Mouse (Mus musculus): ENCODE measurements at regions not wholly inside any gene's neighbourhood (a gene's known extent, or its start where the extent isn't known, plus 50 kb on each side); places are given as distances from the start of the nearest gene placed in this dataset.
A peak's percentile ranks its signal among the peaks of the same experiment; 100 is the strongest.

DNA sequence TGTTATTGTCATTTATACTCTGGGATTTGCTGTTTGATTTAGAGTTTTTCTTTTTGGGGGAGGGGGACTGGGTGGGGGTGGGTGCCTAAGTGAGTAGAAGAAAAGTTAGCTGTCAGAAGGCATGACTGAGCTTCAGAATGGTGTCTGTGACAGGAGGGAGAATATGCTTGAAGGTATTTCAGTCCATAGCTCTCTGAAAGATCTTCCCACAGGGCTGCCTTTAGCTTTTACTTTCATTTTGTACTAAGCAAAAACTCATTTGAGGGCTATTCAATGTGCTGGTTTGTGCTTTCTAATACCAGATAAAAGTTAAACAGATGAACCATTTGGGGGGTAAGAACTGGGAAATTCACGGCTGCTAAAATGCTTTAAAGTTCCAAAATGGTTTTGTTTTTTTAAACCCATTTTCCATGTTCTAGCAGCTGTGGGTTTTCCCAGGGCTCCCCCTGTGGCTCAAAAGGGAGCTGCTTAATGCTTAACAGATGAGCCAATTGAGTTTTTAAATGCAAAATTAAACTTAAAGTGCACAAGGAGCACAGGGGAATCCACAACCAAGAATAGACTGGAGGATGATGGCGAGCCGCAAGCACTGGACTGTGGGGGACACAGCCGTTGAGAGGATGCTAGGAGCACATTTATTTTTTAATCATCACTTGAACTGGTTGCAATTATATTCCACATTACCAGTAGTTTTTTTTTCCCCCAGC is 538.5 kb upstream of the Zic4 start:
- peak; percentile 9 for DNase-seq (ENCODE audit: low read depth, low spot score)

DNA sequence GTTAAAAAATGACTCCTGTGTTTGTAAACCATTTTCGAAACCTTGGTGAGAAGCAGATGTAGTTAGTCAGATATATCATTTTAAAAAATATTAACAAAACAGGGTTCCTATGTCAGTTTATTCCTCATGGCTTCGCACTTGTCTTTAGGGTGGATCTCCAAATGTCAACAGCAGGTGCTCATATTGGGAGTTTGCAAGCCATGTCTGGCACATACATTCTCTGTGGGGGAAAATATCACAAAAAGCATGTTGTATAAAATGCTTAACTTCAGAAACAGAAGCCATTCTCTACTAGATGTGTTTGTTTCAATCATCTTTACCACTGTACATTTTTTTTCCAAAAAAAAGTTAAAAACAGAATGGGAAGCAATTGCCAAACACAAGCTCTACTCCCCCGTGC is 534.7 kb upstream of the Zic4 start:
- no peak for DNase-seq (ENCODE audit: low read depth, low spot score)

DNA sequence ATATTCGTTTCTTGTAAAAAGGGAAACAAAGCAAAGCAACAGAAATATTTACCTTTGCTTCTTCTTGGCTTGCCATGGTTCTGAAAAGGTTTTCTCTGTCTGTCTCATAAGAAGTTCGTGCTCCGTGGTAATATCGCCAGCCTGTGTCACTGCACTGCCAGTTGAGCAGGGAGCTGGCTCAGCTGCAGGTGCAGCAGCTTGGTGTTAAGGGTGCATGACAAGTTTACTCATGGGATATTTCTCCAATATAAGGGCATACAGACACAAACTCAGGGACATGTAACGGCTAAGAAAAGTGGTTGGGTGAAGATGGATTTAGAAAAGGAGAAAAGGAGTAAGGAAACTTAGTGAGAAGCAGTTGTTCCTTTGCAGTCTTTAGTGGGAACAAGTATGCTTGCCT is 533.5 kb upstream of the Zic4 start:
- no peak for DNase-seq (ENCODE audit: low read depth, low spot score)

DNA sequence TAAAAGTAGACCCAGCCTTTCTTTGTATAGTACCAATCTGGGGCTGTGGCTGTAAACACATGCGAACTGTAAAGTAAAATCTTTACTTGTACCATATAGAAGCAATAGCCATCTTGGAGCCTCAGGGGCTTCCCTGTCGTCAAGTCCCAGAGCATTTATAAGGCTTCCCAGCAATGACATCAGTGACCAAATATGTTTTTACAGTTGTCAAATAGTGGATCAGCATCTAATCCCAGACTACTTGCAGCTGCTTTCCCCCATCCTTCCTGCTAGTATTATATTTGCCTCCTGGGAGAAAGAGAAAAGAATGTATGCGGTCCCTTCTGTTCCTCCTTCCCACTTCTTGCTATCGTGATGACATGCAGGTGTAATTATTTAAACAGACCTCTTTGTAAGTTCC is 531.5 kb upstream of the Zic4 start:
- DNase-seq (ENCODE audit: low read depth, low spot score): no peak

DNA sequence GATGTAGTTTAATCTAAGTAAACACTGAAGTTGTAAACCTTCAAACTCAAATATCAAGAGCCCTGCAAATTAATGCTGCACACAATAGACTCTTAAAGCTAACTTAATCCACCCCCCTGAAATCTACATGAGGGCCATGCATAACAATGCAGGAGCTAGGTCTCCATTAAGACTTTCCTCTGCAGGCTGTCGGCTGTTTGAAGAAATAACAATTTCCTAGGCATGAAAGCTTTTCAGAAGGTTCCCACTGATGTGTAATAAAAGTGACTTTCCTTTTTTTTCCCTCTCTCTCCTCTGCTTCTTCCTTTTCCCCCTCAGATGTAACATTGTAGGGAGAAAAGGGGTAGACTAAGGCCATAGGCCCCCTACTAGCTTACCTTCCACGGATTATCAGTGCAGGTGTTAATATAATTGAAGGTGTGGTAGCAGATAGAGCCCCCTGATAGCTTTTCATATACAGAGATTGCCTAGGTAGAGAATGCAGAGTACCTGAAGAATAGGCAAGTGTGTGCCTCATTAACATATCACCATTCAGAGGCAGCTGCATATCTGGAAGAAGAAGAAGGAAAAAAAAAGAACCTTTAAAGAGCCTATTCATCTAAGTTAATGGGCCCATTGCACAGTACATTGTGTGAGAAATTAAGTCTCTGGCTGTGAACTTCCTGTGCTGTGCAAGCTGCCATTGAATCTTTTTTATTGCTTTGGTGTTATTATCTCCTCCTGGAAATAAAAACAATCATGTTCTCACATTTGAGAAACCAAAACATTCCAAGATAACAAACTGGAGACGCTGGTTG is 528.3 kb upstream of the Zic4 start:
- DNase-seq (ENCODE audit: low read depth, low spot score): no peak

DNA sequence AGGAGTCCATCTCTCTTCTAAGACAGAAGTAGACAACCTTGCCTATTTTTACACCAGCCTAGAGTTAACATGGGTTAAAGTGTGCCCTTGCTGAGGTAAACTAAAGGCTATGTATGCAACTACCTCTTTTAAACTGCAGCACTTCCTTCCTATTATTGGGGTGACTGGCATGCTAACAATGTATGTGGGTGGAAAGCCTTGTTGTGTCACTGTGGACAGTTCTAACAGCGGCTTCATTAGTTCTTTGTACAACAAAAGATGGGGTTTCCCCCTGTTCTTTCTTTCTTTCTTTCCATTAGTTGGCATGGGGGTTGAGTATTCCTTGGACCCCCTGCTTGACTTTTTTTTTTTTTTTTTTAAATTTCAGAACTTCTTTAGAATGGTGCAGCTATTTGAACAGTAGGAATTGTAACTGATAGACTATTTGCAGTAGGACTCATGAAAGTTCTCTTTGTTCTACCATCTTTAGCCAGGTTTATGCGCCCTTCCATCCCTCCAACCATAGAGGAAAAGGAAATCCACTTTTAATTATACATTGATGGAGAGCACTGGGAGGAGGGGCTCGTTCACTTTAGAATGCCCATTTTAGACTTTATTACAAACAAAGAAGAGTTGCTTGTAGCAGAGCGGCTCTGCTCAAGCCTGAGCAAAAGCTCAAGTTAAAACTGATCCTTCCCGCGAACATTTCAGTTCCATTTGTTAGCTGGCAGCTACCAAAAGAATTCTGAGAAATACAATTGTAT is 523.9 kb upstream of the Zic4 start:
- no peak for DNase-seq (ENCODE audit: low read depth, low spot score)

DNA sequence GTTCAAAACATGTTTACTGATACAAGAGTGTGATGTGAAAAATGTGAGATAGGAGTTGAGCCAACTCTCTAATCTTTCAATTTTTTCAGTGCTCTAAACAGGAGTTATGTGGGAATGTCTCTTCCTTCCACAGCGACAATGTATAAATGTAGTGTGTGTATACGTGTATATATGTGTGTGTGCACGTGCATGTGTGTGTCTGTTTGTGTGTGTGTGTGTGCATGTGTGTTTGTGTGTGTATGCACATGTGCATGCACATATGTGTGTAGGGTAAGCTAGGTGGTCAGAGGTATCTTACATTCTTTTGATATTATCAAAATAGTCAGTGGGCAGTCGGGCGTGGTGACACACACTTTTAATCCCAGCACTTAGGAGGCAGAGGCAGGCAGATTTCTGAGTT is 511.2 kb upstream of the Zic4 start:
- no peak for DNase-seq (ENCODE audit: low read depth, low spot score)

DNA sequence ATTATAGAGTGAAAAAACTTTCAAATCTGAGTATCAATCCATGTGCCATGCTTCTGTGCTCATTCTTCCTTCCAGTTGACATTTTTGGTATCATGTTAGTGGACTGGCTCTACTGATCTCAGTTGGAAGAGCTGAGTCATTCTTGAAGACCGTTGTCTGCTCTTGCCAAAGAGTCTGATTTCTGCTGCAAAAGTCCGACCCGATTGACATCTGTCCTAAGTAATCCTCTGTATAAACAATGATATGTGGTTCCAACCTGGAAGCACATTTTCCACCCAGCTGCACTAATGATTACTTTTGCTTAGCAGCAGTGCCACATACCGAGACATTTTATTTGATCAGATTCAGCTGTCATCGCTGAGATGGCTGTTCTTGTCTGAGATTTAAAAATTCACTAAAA is 490.6 kb upstream of the Zic4 start:
- DNase-seq (ENCODE audit: low read depth, low spot score): no peak

DNA sequence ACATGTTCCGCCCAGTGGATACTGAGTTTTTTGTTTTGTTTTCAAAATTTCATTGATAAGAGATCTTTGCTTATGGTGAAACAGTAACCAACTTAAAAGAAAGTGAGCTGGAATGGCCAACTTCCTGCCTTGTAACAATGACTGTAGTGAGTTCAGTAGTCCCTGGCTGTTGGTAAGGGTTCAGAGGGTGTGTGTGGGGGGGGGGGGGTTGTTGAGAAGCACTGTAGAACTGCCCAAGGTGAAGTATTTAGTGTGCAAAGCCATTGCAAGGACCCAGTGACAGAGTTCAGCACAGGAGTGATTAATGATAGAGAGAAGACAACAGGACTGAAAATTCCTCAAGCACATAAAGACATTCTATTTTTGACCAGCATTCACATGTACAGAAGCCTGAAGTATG is 477.7 kb upstream of the Zic4 start:
- no peak for DNase-seq (ENCODE audit: low read depth, low spot score)

DNA sequence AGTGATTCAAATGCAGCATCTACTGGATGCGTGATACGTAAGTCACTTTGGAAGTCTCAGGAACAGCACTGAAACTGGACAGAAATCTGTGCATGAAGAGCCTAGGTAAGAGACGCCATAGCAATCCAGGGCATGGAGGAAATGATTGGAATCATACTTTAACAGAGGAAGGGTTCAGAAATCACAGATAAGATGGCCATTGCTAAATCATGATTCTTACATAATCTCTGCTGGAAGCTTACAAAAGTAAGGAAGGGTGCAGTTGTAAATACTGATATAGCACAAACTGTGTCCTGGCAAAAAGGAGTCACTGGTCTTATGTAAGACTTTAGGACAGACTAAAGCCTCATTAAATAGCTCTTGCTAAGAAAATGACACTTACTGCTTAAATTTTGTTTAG is 474.8 kb upstream of the Zic4 start:
- no peak for DNase-seq (ENCODE audit: low read depth, low spot score)

DNA sequence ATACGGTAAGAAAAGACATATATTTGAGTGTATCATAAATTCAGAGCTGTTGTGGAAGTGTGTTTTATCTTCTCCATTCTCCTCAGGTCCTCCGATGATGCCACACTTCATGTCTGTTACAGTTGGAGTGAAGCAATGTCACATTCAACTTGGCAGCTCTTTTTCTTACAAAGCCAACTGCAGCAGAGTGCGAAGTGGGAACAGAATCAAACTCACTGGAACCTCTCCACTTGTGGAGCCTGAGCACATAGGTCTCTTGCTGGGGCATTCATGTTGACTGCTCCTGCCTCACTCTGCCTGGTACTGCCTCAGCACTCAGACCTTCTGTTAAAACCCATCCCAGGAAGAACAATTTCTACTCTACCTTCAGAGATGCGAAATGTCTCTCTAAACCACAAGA is 471.4 kb upstream of the Zic4 start:
- DNase-seq (ENCODE audit: low read depth, low spot score): no peak

DNA sequence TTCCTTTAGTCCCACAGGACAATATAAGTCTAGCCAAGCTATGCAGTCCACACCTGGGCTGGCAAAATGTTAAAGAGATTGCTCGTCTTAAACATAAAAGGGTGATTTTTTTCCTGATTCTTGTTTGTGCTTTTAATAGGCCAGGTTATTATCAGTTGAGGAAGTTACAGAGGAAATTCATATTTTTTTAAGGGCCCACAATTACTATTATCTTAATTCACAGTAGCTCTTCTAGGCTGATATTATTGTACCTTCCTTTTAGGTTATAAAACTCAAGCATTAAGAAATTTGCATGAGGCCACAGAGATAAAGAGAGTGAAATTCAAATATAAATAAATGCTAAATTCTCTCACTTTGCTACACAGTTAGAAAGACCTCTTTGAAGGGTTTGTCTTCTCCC is 469.4 kb upstream of the Zic4 start:
- no peak for DNase-seq (ENCODE audit: low read depth, low spot score)

DNA sequence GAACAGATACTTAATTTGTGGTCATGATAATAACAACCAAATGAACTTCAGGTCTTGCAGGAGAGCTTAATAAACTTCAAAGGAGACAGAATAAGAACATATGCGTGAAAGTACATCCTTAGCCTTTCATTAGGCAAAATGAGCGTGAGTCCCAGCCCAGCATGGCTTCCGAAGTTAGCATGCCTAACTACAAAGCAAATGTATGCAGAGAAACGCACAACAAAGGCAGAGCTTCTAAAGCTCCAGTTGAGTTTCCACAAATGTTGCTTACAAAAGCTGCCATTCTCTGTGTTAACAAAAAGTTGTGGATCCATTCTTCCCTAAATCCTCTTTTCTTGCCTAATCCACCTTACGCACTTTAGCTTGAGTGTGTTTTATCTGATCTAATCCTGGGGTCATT is 458.7 kb upstream of the Zic4 start:
- DNase-seq (ENCODE audit: low read depth, low spot score): no peak

DNA sequence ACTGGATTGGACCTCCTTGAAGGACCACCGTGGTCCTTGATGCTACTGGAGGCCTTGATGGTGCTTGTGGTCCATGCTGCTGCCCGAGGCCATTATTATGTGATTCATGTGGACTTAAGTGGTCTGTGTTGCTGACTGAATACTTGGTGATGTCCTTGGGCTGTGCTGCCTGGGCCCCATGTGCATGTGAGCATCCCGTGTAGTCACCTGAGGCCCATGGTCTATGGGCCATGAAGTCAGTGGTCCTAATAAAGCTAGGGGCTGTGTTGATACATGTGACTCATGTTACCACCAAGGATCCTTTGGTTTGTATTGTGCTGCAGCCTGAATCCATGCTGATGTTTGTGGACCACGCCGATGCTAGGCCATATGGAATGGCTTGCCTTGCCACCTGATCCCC is 456.1 kb upstream of the Zic4 start:
- no peak for DNase-seq (ENCODE audit: low read depth, low spot score)

DNA sequence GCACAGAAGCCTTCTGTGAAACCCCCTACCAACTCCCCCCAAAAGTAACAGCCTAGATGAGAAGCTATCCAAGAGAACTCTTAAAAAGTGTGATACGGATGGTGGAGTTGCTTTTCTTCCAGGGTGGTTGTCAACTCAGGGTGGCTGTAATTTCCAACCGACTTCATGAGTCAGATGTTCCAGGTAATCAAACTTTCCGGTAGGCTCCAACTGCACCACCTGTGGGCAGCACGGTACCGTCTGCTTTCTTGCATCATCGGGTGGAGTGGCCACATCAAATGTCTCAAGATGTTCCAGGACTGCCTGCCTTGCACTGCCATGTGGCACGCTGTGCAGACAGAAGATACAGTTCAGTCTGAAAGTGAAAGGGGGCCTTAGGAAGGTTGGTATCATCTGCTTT is 455.5 kb upstream of the Zic4 start:
- no peak for DNase-seq (ENCODE audit: low read depth, low spot score)

DNA sequence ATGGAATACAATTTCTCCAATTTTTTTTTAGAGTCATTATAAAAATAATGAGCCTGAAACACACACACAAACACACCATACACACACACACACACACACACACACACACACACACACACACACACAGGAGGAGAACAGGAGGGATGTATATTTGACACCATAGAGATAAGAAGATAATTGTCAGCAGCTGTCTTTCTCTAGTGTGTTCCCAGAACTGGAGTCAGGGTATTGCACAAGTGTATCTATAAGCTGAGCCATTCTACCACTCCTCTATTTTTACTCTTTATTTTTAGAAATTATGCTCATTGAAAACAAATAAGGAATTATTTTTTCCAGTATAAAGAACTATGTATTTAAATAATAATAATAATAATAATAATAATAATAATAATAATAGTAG is 407.6 kb upstream of the Zic4 start:
- no peak for DNase-seq (ENCODE audit: low read depth, low spot score)

DNA sequence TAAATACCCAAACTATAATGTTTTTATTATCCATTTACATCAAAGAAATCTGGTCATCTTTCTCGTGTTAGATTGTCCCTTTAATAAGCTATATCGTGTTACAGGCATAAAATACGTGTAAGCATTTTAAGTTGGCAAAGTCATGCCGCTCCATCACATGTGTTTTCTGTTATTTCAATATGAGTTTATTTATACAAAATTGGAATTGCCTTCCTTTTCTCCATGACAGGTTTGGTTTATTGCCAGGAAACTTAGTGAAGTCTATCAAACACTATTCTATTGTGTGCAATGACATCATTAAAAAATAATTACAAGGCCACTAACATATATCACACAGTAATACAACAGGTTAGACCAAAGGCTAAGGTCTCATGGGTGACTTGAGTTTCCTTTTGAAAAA is 400.8 kb upstream of the Zic4 start:
- no peak for DNase-seq (ENCODE audit: low read depth, low spot score)

DNA sequence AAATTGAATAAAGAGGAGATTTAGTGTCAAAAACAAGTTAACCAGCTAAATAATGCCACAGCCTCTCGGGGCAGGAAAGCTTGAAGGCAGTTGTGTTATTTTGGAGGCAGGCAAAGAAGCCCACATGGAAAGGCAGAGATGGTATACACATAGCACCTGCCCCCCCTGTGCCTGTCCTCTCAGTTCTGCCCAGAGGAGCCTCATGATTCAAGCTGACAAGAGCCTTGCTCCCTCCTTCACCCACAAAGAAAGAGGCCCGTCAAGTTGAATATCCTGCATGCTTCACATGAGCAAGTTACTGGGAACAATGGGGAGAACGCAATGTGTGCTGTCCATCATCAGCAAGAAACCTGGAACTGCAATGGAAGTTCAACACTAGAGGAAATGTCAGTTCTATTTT is 398.2 kb upstream of the Zic4 start:
- DNase-seq (ENCODE audit: low read depth, low spot score): no peak

DNA sequence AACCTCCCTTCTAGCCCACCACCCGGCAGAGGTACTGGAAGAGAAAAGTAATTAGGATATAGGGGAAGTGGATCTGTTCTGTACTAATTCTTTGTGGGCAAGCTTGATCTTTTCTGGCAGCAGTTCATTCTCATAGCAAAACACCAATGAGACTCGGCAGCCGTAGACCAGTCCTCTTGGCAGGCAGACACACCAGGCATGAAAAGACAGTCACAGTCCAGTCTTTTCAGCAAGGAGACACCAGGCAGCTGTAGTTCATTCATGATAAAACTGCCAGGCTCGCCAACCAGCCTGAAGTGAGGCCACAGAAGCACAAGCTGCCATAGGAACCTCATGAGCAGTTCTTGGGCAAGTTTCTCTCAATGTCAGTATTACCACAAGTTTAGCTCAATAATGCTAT is 383.5 kb upstream of the Zic4 start:
- no peak for DNase-seq (ENCODE audit: low read depth, low spot score)

DNA sequence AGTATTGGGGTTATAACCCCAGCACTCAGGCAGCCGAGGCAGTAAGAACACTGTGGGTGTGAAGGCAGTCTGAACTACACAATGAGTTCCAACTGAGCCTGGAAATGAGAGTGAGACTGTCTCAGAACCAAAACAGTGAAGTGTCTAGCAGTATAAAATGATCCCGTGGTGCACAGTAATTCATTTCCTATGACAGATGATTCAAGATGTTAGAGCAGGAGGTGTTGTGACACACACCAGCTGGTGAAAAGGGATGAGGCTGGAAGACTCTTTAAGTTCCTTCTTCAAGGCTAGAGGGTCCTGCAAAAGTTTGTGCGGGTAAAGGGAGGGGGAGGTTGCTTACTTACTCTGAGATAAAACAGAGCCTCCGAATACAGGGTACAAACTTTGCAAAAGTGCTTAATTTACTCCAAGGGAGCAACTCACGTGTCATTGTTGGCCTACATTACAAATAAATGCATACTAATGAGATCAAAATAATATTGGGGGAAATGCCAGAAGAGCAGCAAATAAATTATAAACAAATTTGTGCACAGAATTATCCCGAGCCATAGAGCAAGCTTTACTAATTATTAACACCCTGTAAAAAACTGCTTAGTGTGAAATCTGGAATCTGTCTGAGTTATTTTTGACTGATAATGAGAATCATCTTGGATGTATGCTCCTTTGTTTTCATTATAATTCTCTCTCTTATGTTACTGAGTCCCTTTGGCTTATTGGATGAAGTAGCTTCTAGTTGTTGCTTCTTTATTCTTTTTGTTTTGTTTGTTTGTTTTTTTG is 382.0 kb upstream of the Zic4 start:
- DNase-seq (ENCODE audit: low read depth, low spot score): no peak

DNA sequence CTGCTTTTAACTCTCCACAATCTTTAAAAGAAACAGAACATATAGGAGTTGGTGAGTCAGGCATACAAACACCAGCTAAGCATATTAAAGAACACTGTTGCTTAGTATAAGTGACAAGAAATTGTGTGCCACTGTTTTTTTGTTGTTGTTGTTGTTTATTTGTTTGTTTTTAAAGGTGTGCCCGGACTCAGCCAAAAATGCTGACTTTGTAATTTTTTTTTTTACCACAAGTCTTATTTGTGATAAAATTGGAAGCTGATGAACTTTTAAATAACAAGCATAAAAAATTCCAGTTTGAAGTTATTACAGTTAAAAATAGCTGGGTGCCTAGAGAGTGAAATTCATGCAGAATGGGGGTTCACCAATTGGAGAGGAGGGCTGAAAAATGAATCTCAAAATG is 363.0 kb upstream of the Zic4 start:
- DNase-seq (ENCODE audit: low read depth, low spot score): no peak

DNA sequence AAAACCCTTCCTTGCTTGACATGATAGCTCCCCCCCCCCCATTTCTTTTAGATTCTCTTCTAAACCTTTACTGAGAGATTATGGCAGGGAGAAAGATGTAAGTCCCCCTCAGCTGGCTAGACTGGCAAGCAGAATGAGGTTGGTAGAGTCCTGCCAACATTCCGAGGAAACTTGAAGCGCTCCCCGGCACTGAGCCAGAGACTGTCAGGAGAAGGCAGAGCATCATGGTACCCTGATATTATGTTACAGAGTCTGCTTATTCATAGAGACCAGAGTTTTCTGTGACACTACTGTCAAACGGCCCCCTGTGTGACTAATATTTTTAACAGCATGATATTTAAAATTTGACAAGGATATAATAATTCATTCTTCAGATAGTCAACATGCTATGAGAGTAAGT is 358.0 kb upstream of the Zic4 start:
- DNase-seq (ENCODE audit: low read depth, low spot score): no peak
